Mouse (Mus musculus) neural tube, embryonic 15.5 days (tissue): ENCODE results near the gene Gprasp1. TPM values are rescaled to one million over a fixed set of nuclear protein-coding genes. Genes with fewer than 3 reads are reported as not detected.
A peak's percentile ranks its signal among the peaks of the same experiment; 100 is the strongest.
"Not testable (repeated sequence)": the region's sequence is repeated elsewhere in the genome, so short reads cannot be mapped to it uniquely, and the experiment has no call there.

Experiments used
- ATAC-seq: fragments of 200-750 bp; cut with Nextera tagmentation; 2 replicates; pipeline ENCODE4 v1.8.0; 2017; ENCODE audit warnings: mild to moderate bottlenecking, moderate TSS enrichment, moderate library complexity; ENCODE audit not compliant: low FRiP score
- H3K27ac ChIP-seq: fragments of 300-500 bp; sonication (generic); replicated peaks from 2 replicates; pipeline ENCODE4 v1.5.1; 2015; ENCODE audit warnings: mild to moderate bottlenecking, inconsistent platforms
- H3K27me3 ChIP-seq: fragments of 300-500 bp; sonication (generic); replicated peaks from 2 replicates; pipeline ENCODE4 v1.6.1; 2015; ENCODE audit warnings: inconsistent platforms
- H3K36me3 ChIP-seq: fragments of 300-500 bp; sonication (generic); 2 replicates; pipeline ENCODE4 v1.6.1; 2015; ENCODE audit warnings: inconsistent platforms
- H3K4me1 ChIP-seq: fragments of 300-500 bp; sonication (generic); 2 replicates; pipeline ENCODE4 v1.6.1; 2015; ENCODE audit warnings: inconsistent platforms
- H3K4me2 ChIP-seq: fragments of 300-500 bp; sonication (generic); 2 replicates; pipeline ENCODE4 v1.6.1; 2015; ENCODE audit warnings: inconsistent platforms, mild to moderate bottlenecking, moderate library complexity
- H3K4me3 ChIP-seq: fragments of 300-500 bp; sonication (generic); replicated peaks from 2 replicates; pipeline ENCODE4 v1.5.1; 2015; ENCODE audit warnings: mild to moderate bottlenecking, inconsistent platforms
- H3K9ac ChIP-seq: fragments of 300-500 bp; sonication (generic); replicated peaks from 2 replicates; pipeline ENCODE4 v1.6.1; 2015; ENCODE audit warnings: mild to moderate bottlenecking, inconsistent platforms
- H3K9me3 ChIP-seq: fragments of 300-500 bp; sonication (generic); replicated peaks from 2 replicates; pipeline ENCODE4 v1.6.1; 2016; ENCODE audit warnings: inconsistent platforms
- WGBS: fragments of 180-500 bp; shearing (Covaris S2); methylation state at CpG from one replicate; pipeline ENCODE4 v1.1.7; 2015; ENCODE audit warnings: mixed read lengths; 5-methylcytosine and 5-hydroxymethylcytosine counted together
- polyA plus RNA-seq: library from polyadenylated mRNA; unstranded; fragments of >200 nt; fragmentation: Nextera tagmentation; extraction: Ambion mirVana; gene quantifications from 2 replicates; pipeline ENCODE4 v1.2.1, GENCODE M21; 2015

Gene Gprasp1
- polyA plus RNA-seq: 198 and 222 TPM in 2 replicates

GRCm38 (mm10) chrX:135742304-135743055 is at the start of gene Gprasp1, which contains the start of gene Armcx5:
Gprasp1 (plus strand) TSS chrX:135742733.
Armcx5 (plus strand) TSS chrX:135742733.
- peak; percentile 98 for ATAC-seq
- Histone ChIP-seq H3K4me1 (peaks cover 11% of the 10 kb centered on the region), H3K9me3 (no peaks in the 10 kb centered on the region), H3K4me2 (peak within 1 kb of the TSS; percentile 57), H3K36me3 (no peaks in the 10 kb centered on the region), H3K27ac (peak within 1 kb of the TSS; percentile 91), H3K27me3 (no peaks in the 10 kb centered on the region), H3K4me3 (peak within 1 kb of the TSS; percentile 59), H3K9ac (peak within 1 kb of the TSS; percentile 72)
- WGBS: 23% methylated on average over 47 of the region's 48 CpGs

GRCm38 (mm10) chrX:135693633-135694032 is 48.9 kb upstream of the Gprasp1 start, which contains the start of gene Tcp11x2:
Tcp11x2 (minus strand) TSS chrX:135693790.
- no peak for ATAC-seq
- WGBS: 55% methylated on average over 1 of the region's 1 CpGs
- Histone ChIP-seq H3K9me3 (no peaks in the 10 kb centered on the region), H3K4me3 (no peak within 1 kb of the TSS), H3K4me2 (no peak within 1 kb of the TSS), H3K27me3 (no peaks in the 10 kb centered on the region), H3K4me1 (no peaks in the 10 kb centered on the region), H3K9ac (no peak within 1 kb of the TSS), H3K27ac (no peak within 1 kb of the TSS), H3K36me3 (no peaks in the 10 kb centered on the region)

- Histone ChIP-seq H3K27ac (no peak overlapping the region), H3K9ac (no peak overlapping the region), H3K4me3 (no peak overlapping the region), H3K4me1 (no peaks in the 10 kb centered on the region), H3K9me3 (no peaks in the 10 kb centered on the region), H3K4me2 (no peak overlapping the region), H3K27me3 (no peaks in the 10 kb centered on the region), H3K36me3 (no peaks in the 10 kb centered on the region)
- no peak for ATAC-seq
- 92% methylated on average over 1 of the region's 1 CpGs for WGBS
These were observed 39.4 kb upstream of the Gprasp1 start for GRCm38 (mm10) chrX:135703111-135703510.

GRCm38 (mm10) chrX:135704349-135704748 is 38.2 kb upstream of the Gprasp1 start:
- Histone ChIP-seq H3K9me3 (no peaks in the 10 kb centered on the region), H3K27ac (no peak overlapping the region), H3K36me3 (no peaks in the 10 kb centered on the region), H3K4me1 (no peaks in the 10 kb centered on the region), H3K9ac (no peak overlapping the region), H3K27me3 (no peaks in the 10 kb centered on the region), H3K4me2 (no peak overlapping the region), H3K4me3 (no peak overlapping the region)
- ATAC-seq: no peak
- 40% methylated on average over 2 of the region's 2 CpGs for WGBS

- no peak overlapping the region for H3K4me2 ChIP-seq
- no peaks in the 10 kb centered on the region for H3K36me3 ChIP-seq
- no peak for ATAC-seq
- no peak overlapping the region for H3K4me3 ChIP-seq
- no peak overlapping the region for H3K27ac ChIP-seq
- no peaks in the 10 kb centered on the region for H3K9me3 ChIP-seq
- H3K9ac ChIP-seq: no peak overlapping the region
- WGBS: 86% methylated on average over 2 of the region's 2 CpGs
- H3K27me3 ChIP-seq: 0 out of 2 replicates have a peak, but pooled peaks cover 3% of the 10 kb centered on the region
- no peaks in the 10 kb centered on the region for H3K4me1 ChIP-seq
These were observed 29.7 kb upstream of the Gprasp1 start for GRCm38 (mm10) chrX:135712845-135713244.

- H3K27ac ChIP-seq: no peak within 1 kb of the TSS
- 83% methylated on average over 10 of the region's 10 CpGs for WGBS
- no peaks in the 10 kb centered on the region for H3K36me3 ChIP-seq
- no peak within 1 kb of the TSS for H3K4me2 ChIP-seq
- H3K4me3 ChIP-seq: no peak within 1 kb of the TSS
- no peak for ATAC-seq
- no peak within 1 kb of the TSS for H3K9ac ChIP-seq
- no peaks in the 10 kb centered on the region for H3K9me3 ChIP-seq
- no peaks in the 10 kb centered on the region for H3K4me1 ChIP-seq
- peaks cover 3% of the 10 kb centered on the region; the same call in 1 of the 2 replicates for H3K27me3 ChIP-seq
These were observed 17.4 kb upstream of the Gprasp1 start, which contains the start of gene Tmsb15a for GRCm38 (mm10) chrX:135725161-135725560. Tmsb15a (minus strand) TSS chrX:135725261.

- no peak overlapping the region for H3K27ac ChIP-seq
- WGBS: 93% methylated on average over 2 of the region's 2 CpGs
- H3K9ac ChIP-seq: no peak overlapping the region
- H3K4me3 ChIP-seq: no peak overlapping the region
- H3K36me3 ChIP-seq: no peaks in the 10 kb centered on the region
- no peaks in the 10 kb centered on the region for H3K9me3 ChIP-seq
- peaks cover 7% of the 10 kb centered on the region; the same call in 1 of the 2 replicates for H3K4me1 ChIP-seq
- no peaks in the 10 kb centered on the region for H3K27me3 ChIP-seq
- ATAC-seq: no peak
- no peak overlapping the region for H3K4me2 ChIP-seq
These were observed 3.6 kb upstream of the Gprasp1 start for GRCm38 (mm10) chrX:135738730-135739520.

- H3K36me3 ChIP-seq: no peaks in the 10 kb centered on the region
- WGBS: 15% methylated on average over 7 of the region's 7 CpGs
- peak overlapping the region; percentile 91 for H3K27ac ChIP-seq
- H3K4me2 ChIP-seq: peak overlapping the region; percentile 57
- peak overlapping the region; percentile 72 for H3K9ac ChIP-seq
- no peaks in the 10 kb centered on the region for H3K27me3 ChIP-seq
- peak; percentile 65 for ATAC-seq
- peak overlapping the region; percentile 59 for H3K4me3 ChIP-seq
- no peaks in the 10 kb centered on the region for H3K9me3 ChIP-seq
- peaks cover 11% of the 10 kb centered on the region for H3K4me1 ChIP-seq
These were observed 473 bp downstream of the Gprasp1 start for GRCm38 (mm10) chrX:135743056-135743355.

GRCm38 (mm10) chrX:135745376-135745775 is 2.8 kb downstream of the Gprasp1 start:
- H3K4me2 ChIP-seq, H3K27me3 ChIP-seq, H3K27ac ChIP-seq, H3K36me3 ChIP-seq, H3K9me3 ChIP-seq, ATAC-seq, H3K9ac ChIP-seq, H3K4me3 ChIP-seq: not testable (repeated sequence)
- WGBS: 95% methylated on average over 3 of the region's 3 CpGs
- H3K4me1 ChIP-seq: peaks cover 11% of the 10 kb centered on the region

GRCm38 (mm10) chrX:135752832-135753231 is 10.3 kb downstream of the Gprasp1 start:
- H3K36me3 ChIP-seq: 0 out of 2 replicates have a peak, but pooled peaks cover 2% of the 10 kb centered on the region
- no peak overlapping the region for H3K4me2 ChIP-seq
- no peaks in the 10 kb centered on the region for H3K27me3 ChIP-seq
- ATAC-seq: 0 out of 2 replicates have a peak, but pooled peaks have one; percentile 66
- H3K9ac ChIP-seq: no peak overlapping the region
- no peak overlapping the region for H3K27ac ChIP-seq
- H3K4me3 ChIP-seq: no peak overlapping the region
- no peaks in the 10 kb centered on the region for H3K9me3 ChIP-seq
- H3K4me1 ChIP-seq: no peaks in the 10 kb centered on the region
- WGBS: 6% methylated on average over 2 of the region's 2 CpGs

- no peaks in the 10 kb centered on the region for H3K27me3 ChIP-seq
- no peak overlapping the region for H3K4me2 ChIP-seq
- peaks cover 9% of the 10 kb centered on the region; the same call in 1 of the 2 replicates for H3K36me3 ChIP-seq
- no peak overlapping the region for H3K4me3 ChIP-seq
- no peak overlapping the region for H3K27ac ChIP-seq
- no peak for ATAC-seq
- no peaks in the 10 kb centered on the region for H3K9me3 ChIP-seq
- no peaks in the 10 kb centered on the region for H3K4me1 ChIP-seq
- no peak overlapping the region for H3K9ac ChIP-seq
These were observed 19.2 kb downstream of the Gprasp1 start for GRCm38 (mm10) chrX:135761707-135762106.
